Mouse (Mus musculus): Measurements from ENCODE around the gene Ap4b1.

GRCm38 (mm10) chr3:103766789-103767188 lies 42.5 kb upstream of the Ap4b1 start:
- TF ChIP-seq POLR2A (IDR thresholded peaks at IDR 0.05; ENCODE audit: borderline replicate concordance, insufficient read depth, low read length) (no peak), CTCF (IDR thresholded peaks at IDR 0.05; ENCODE audit: borderline replicate concordance, insufficient read depth, low read depth, low read length) (no peak)
